Mouse (Mus musculus) urinary bladder, postnatal 14 days (tissue): ENCODE results near the gene Rundc3a.
"Not testable (repeated sequence)": the region's sequence is repeated elsewhere in the genome, so short reads cannot be mapped to it uniquely, and the experiment has no call there.

Experiments used
- DNase-seq: peaks from one replicate; pipeline ENCODE4 v3.0.0; 2021; ENCODE audit warnings: low spot score

Rundc3a gene

GRCm38 (mm10) chr11:102408888-102409794 is 15.9 kb downstream of the Rundc3a start:
- no peak for DNase-seq

DNA sequence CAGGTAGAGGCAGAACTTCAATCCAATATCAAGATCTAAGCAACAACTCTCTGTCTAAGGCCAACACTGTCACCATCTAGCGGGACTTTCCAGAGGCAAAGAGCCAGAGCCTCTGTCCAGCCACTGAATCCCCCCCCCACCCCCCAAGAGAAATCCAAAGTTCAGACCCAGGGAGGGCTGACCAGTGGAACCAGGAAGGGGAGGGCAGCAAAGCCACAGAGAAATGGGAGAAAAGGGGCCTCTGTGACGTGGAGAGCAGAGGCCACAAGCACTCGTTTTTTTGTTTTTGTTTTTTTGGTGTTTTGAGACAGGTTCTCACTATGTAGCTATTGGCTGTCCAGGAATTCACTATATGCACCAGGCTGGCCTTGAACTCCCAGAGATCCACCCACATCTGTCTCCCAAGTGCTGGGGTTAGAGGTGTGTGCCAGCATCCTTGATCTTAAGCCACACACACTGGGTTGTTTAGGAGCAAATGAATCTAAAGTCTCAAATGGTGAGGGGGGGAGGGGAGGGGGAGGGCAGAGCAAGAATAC is 16.7 kb downstream of the Rundc3a start:
- DNase-seq = no peak

DNA sequence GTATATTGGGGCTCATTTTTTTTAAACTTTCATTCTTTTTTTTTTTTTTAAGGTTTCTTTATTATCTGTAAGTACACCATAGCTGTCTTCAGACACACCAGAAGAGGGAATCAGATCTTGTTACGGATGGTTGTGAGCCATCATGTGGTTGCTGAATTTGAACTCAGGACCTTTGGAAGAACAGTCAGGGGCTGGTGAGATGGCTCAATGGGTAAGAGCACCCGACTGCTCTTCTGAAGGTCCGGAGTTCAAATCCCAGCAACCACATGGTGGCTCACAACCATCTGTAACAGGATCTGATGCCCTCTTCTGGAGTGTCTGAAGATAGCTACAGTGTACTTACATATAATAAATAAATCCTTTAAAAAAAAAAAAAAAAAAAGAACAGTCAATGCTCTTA is 17.1 kb downstream of the Rundc3a start:
- DNase-seq = not testable (repeated sequence)

- no peak for DNase-seq
Observed at GRCm38 (mm10) chr11:102411061-102411460, 17.9 kb downstream of the Rundc3a start.

GRCm38 (mm10) chr11:102411704-102412103 is 18.5 kb downstream of the Rundc3a start:
- peak; percentile 95 for DNase-seq

DNA sequence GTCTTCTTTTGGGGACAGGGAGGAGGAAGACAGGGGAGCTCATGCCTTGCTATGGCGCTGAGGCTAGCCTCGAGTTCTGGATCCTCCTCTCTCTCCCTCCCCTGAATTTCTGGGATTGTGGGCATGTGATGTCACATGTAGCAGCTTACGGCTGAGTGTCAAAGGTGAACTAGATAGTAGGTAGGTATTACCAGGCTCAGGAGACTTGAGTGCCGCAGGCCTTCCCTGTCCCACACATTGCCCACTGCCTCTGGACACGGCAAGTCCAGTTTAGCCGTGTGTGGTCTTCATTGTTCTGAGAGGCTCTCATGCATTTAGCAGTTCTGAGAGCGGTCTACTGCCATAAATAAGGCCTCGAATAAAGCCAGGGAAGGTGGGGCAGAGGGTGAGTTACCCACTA is 19.9 kb downstream of the Rundc3a start:
- DNase-seq = no peak

- no peak for DNase-seq
Observed at GRCm38 (mm10) chr11:102415034-102415802, 22.0 kb downstream of the Rundc3a start.

GRCm38 (mm10) chr11:102417160-102417559 is 24.0 kb downstream of the Rundc3a start:
- DNase-seq = no peak

GRCm38 (mm10) chr11:102418887-102419286 is 25.7 kb downstream of the Rundc3a start:
- DNase-seq = no peak

- DNase-seq = no peak
Observed at GRCm38 (mm10) chr11:102421559-102421958, 28.4 kb downstream of the Rundc3a start.

- no peak for DNase-seq
Observed at GRCm38 (mm10) chr11:102424666-102425065, 31.5 kb downstream of the Rundc3a start.

- DNase-seq = no peak
Observed at GRCm38 (mm10) chr11:102425555-102426316, 32.5 kb downstream of the Rundc3a start.

GRCm38 (mm10) chr11:102428981-102429540 is 35.9 kb downstream of the Rundc3a start:
- DNase-seq = no peak

DNA sequence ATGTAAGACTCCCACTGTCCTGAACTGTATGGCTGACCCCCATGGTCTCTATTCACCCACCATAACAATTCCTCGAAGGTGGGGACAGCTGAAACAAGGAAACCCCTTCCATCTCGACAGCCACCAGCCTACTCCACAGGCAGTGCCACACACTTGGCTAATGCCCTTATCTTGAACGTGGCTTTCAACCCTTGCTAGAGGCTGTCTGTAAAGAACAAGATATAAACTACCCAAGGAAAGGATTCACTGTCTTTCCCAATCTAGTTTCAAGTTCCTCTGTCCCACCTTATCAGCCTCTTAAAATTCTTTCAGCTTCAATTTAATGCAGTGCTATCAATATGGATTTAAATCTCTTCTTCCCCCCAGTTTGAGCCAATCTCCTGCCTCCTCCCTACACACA is 36.3 kb downstream of the Rundc3a start:
- DNase-seq = no peak

DNA sequence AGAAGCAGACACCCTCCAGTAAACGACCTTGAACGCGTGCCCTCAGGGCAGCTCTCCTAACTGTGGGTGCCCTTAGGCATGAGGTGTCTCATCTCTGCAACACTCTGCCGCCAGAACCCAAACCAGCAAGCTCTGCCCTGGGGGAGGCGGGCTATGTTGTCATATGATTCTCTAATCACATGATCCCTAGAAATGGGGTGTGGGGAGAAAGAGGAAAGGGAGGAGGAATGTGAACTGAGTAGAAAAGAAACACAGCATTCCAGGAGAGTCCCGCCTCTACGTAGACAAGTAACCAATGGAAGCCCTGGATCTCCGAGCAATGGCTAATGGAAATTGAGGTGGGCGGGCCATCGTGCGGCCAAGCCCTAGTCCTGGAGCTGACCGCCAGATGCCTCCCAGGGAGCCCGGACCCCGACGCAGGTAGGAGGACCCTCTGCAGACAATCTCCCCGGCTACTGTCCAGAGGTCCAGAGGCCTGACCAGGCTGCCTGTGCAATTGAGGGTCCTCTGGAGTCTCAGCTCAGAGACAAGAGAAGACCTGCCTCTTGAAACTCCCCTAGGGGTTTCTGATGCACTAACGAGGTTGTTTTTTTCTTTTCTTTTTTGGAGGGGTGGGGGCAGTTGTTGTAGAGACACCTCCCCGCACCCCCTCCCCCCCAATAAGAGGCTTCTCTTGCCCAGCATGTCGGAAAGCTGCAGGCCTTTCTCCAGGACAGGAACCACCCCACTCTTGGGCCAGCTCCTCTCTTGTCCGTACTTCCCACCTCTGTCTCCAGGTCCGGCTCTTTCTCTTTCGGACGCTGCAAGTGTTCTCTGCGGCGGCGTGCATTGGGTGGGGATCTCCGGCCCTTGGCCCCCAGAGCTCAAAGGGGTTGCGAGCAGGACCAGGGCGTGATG is 37.2 kb downstream of the Rundc3a start, which contains the start of gene Grn:
Gene Grn, plus strand, starts transcription at position 195 of the 897 bp plus-strand sequence.
- DNase-seq = peak; percentile 91

- DNase-seq = peak; percentile 87
Observed at GRCm38 (mm10) chr11:102431018-102431645, 37.9 kb downstream of the Rundc3a start.

DNA sequence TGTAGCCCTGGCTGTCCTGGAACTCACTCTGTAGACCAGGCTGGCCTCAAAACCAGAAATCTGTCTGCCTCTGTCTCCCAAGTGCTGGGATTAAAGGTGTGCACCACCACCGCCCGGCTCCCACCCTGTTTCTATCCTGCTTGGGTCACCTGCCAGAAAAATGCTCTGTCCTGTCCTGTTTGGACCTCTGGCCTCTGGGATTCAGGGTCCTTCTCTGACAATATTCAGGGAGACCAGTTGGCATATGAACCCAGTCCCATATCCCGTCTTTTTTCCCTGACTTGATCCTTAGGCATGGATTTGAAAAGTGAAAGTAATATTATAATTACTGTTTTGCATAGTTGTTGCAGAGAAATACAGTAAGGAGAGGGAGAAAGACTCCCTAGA is 38.5 kb downstream of the Rundc3a start:
- DNase-seq = no peak

GRCm38 (mm10) chr11:102432115-102432843 is 39.1 kb downstream of the Rundc3a start:
- DNase-seq = no peak

- DNase-seq = no peak
Observed at GRCm38 (mm10) chr11:102432896-102433295, 39.7 kb downstream of the Rundc3a start.
